Mouse (Mus musculus): ENCODE measurements around the gene Stra6l.

DNA sequence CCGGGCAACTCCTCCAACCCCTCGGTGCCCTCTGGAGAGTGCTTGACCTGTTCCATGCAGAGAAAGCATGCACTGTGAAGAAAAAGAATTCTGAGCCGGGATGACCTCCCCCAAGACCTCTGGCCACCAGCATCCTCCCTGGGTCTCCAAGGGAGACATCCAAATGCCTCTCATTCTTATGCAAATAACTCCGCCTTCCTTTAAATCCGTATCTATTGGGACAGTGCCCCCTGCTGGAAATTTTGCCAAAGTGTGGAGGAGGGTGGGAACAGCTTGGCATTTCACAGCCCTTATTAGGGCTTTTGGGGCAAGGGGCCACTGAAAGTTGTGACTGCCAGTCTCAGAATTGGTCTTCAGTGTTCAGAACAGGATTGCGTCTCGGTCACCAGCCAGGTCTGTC is 32.9 kb upstream of the Stra6l start:
- TF ChIP-seq CTCF (IDR thresholded peaks at IDR 0.05; ENCODE audit: control insufficient read depth, insufficient read depth, insufficient read length) (no peak), MYOG (IDR thresholded peaks at IDR 0.05; ENCODE audit: control insufficient read depth, extremely low read depth, insufficient read length) (no peak), MYOD1 (IDR thresholded peaks at IDR 0.05; ENCODE audit: control insufficient read depth, insufficient read length, low read depth) (no peak), MAX (IDR thresholded peaks at IDR 0.05) (no peak), USF1 (IDR thresholded peaks at IDR 0.05; ENCODE audit: low read depth) (no peak), CEBPB (IDR thresholded peaks at IDR 0.05; ENCODE audit: low read depth) (no peak), FOSL1 (IDR thresholded peaks at IDR 0.05; ENCODE audit: insufficient read depth, low read length, poor library complexity, severe bottlenecking) (no peak)

All from C2C12 (cell line).